In the genomic region with DNA sequence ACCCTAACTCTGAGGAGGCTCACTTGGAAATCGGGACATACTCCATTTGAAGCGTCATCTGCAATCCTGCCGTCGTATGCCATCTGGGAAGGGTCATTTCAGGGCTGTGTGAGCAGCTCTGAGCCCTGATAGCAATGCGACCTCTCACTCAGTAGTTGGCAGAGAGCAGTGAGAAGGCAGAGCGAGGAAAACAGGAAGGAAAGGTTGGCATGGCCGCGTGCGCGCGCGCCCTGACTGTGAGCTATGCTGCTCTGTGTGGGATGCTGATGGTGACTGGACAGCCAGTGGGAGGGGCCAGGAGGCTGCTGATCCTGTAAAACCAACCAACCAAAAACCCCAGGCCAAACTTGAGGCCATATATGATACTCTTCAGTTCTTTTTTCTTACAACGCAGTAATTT, we compare ENCODE assay signal across 11 mouse cellular contexts. TPM values are rescaled to one million over a fixed set of nuclear protein-coding genes. Genes with fewer than 3 reads are reported as not detected.
DNase-seq lines count a peak whose midpoint lies in the region; ATAC-seq and TF ChIP-seq lines count a peak whose summit lies in the region.
"Had no signal": no experiment of that assay in that cellular context is flagged by ENCODE, and none has a peak within 500 bp of the region (broad histone marks: within the 10 kb centered on the region; RNA-seq: fewer than 3 reads in every experiment).

No protein-coding gene starts in this region.

- TF ChIP-seq EP300 in lung, postnatal 0 days (IDR thresholded peaks at IDR 0.05) = no peak
- no peak for TF ChIP-seq EP300 in stomach, postnatal 0 days (optimal IDR thresholded peaks at IDR 0.05)

- no peak overlapping the region for H3K27ac ChIP-seq in lung, postnatal 0 days (ENCODE audit: low read length)
- H3K27ac ChIP-seq in midbrain, embryonic 16.5 days (ENCODE audit: low read length) = no peak overlapping the region
- no peak overlapping the region for H3K27ac ChIP-seq in intestine, embryonic 15.5 days
- H3K27ac ChIP-seq in stomach, postnatal 0 days (replicated peaks) = no peak overlapping the region
- H3K27ac ChIP-seq: limb, embryonic 12.5 days had no signal

- no peak for ATAC-seq in lung, postnatal 0 days
- ATAC-seq in midbrain, embryonic 16.5 days = 0 out of 2 replicates have a peak, but pooled peaks have one; percentile 38
- no peak for ATAC-seq in intestine, embryonic 15.5 days
- no peak for ATAC-seq in stomach, postnatal 0 days (ENCODE audit: low FRiP score, low TSS enrichment)
- ATAC-seq: forebrain, embryonic 16.5 days had no signal

- intact Hi-C loops in heart, postnatal 14 days (cut with DNase I) = no loop called here

- H3K4me3 ChIP-seq in lung, postnatal 0 days (ENCODE audit: low read depth, low read length) = no peak overlapping the region
- no peak overlapping the region for H3K4me3 ChIP-seq in midbrain, embryonic 16.5 days (ENCODE audit: low read depth, low read length)
- no peak overlapping the region for H3K4me3 ChIP-seq in intestine, embryonic 15.5 days (replicated peaks)
- H3K4me3 ChIP-seq in stomach, postnatal 0 days (ENCODE audit: low read depth, low read length) = no peak overlapping the region
- H3K4me3 ChIP-seq: limb, embryonic 12.5 days had no signal

- no peak for TF ChIP-seq CTCF in lung, postnatal 0 days (IDR thresholded peaks at IDR 0.05)
- no peak for TF ChIP-seq CTCF in stomach, postnatal 0 days (IDR thresholded peaks at IDR 0.05; ENCODE audit: low read depth)

- no peak overlapping the region for H3K4me2 ChIP-seq in lung, postnatal 0 days (replicated peaks; ENCODE audit: low read depth, low read length)
- no peak overlapping the region for H3K4me2 ChIP-seq in midbrain, embryonic 16.5 days (ENCODE audit: low read length)
- H3K4me2 ChIP-seq in intestine, embryonic 15.5 days (replicated peaks) = no peak overlapping the region
- H3K4me2 ChIP-seq in stomach, postnatal 0 days (replicated peaks; ENCODE audit: low read depth) = no peak overlapping the region
- H3K4me2 ChIP-seq: limb, embryonic 12.5 days had no signal

- 82% methylated on average over 13 of the region's 13 CpGs for WGBS in lung, postnatal 0 days
- WGBS in midbrain, embryonic 16.5 days = 68% methylated on average over 13 of the region's 13 CpGs
- 88% methylated on average over 13 of the region's 13 CpGs for WGBS in intestine, embryonic 15.5 days
- WGBS in stomach, postnatal 0 days = 83% methylated on average over 13 of the region's 13 CpGs

- no peaks in the 10 kb centered on the region for H3K4me1 ChIP-seq in lung, postnatal 0 days (ENCODE audit: insufficient read depth, low read depth, low read length)
- peaks cover 29% of the 10 kb centered on the region for H3K4me1 ChIP-seq in midbrain, embryonic 16.5 days (ENCODE audit: control insufficient read depth, insufficient read depth, low read length)
- no peaks in the 10 kb centered on the region; the same call in 1 of the 2 replicates for H3K4me1 ChIP-seq in intestine, embryonic 15.5 days (replicated peaks)
- no peaks in the 10 kb centered on the region for H3K4me1 ChIP-seq in stomach, postnatal 0 days (replicated peaks; ENCODE audit: control insufficient read depth, insufficient read depth)

- H3K9ac ChIP-seq in lung, postnatal 0 days (replicated peaks; ENCODE audit: low read depth) = no peak overlapping the region
- H3K9ac ChIP-seq in midbrain, embryonic 16.5 days (ENCODE audit: low read depth, low read length) = no peak overlapping the region
- no peak overlapping the region for H3K9ac ChIP-seq in intestine, embryonic 15.5 days
- no peak overlapping the region for H3K9ac ChIP-seq in stomach, postnatal 0 days (ENCODE audit: low read length)
- H3K9ac ChIP-seq: limb, embryonic 12.5 days had no signal

- H3K9me3 ChIP-seq in lung, postnatal 0 days (ENCODE audit: low read length) = no peaks in the 10 kb centered on the region
- no peaks in the 10 kb centered on the region for H3K9me3 ChIP-seq in midbrain, embryonic 16.5 days (replicated peaks; ENCODE audit: control insufficient read depth, low read length, poor library complexity, severe bottlenecking)
- H3K9me3 ChIP-seq in intestine, embryonic 15.5 days = no peaks in the 10 kb centered on the region
- no peaks in the 10 kb centered on the region for H3K9me3 ChIP-seq in stomach, postnatal 0 days (ENCODE audit: control insufficient read depth, low read length)
- H3K9me3 ChIP-seq: limb, embryonic 12.5 days had no signal

- H3K36me3 ChIP-seq in lung, postnatal 0 days (ENCODE audit: insufficient read depth, low read length) = no peaks in the 10 kb centered on the region
- no peaks in the 10 kb centered on the region for H3K36me3 ChIP-seq in midbrain, embryonic 16.5 days (ENCODE audit: control insufficient read depth, insufficient read depth, low read length)
- no peaks in the 10 kb centered on the region for H3K36me3 ChIP-seq in intestine, embryonic 15.5 days
- H3K36me3 ChIP-seq in stomach, postnatal 0 days (ENCODE audit: control insufficient read depth, insufficient read depth, low read length) = no peaks in the 10 kb centered on the region
- H3K36me3 ChIP-seq: limb, embryonic 12.5 days had no signal

- no peaks in the 10 kb centered on the region for H3K27me3 ChIP-seq in lung, postnatal 0 days (replicated peaks; ENCODE audit: insufficient read depth, low read length)
- H3K27me3 ChIP-seq in midbrain, embryonic 16.5 days (ENCODE audit: control insufficient read depth, insufficient read depth, low read depth, low read length) = no peaks in the 10 kb centered on the region
- H3K27me3 ChIP-seq in intestine, embryonic 15.5 days (replicated peaks) = no peaks in the 10 kb centered on the region
- H3K27me3 ChIP-seq in stomach, postnatal 0 days (ENCODE audit: control insufficient read depth, insufficient read depth, low read length) = no peaks in the 10 kb centered on the region
- H3K27me3 ChIP-seq: limb, embryonic 12.5 days had no signal

- peak; percentile 39 for DNase-seq in lung, postnatal 10 days
- DNase-seq in lung, postnatal 0 days (ENCODE audit: low spot score) = no peak
- peak; percentile 53 for DNase-seq in cerebellum, adult 8-10 months
- DNase-seq in heart, postnatal 14 days = peak; percentile 34 to 38
- no peak for DNase-seq in stomach, postnatal 0 days (ENCODE audit: low spot score)
- no peak for DNase-seq in testis, postnatal 10 days (ENCODE audit: low spot score)
- DNase-seq: adrenal gland, adult 8-10 months had no signal

RNA-seq across cellular contexts. Expression of a gene that starts 46.2 kb away (rescaled TPM):
- 10.1 and 11.1 TPM in 2 replicates for polyA plus RNA-seq in lung, postnatal 0 days (2015; fragmentation: Nextera tagmentation; extraction: Ambion mirVana)
- 10 to 100 TPM; 33.0 to 34.8 TPM for total RNA-seq in heart, postnatal 14 days (2021)
- 14.4 and 15.7 TPM in 2 replicates for polyA plus RNA-seq in midbrain, embryonic 16.5 days (2015; fragmentation: Nextera tagmentation; extraction: Ambion mirVana)
- polyA plus RNA-seq in intestine, embryonic 15.5 days (2015; fragmentation: Nextera tagmentation; extraction: Ambion mirVana) = 9.7 and 10.0 TPM in 2 replicates
- polyA plus RNA-seq in stomach, postnatal 0 days (2015; fragmentation: Nextera tagmentation; extraction: Ambion mirVana) = 5.1 and 5.4 TPM in 2 replicates

Comparison
In these comparisons a context has a peak if more than half of its experiments do, and no peak if none do; other contexts are left out.
1. DNase-seq: peak in lung, postnatal 10 days (single experiment), cerebellum, adult 8-10 months (single experiment) and heart, postnatal 14 days (2 of 2); none in lung, postnatal 0 days (single experiment), stomach, postnatal 0 days (single experiment) and testis, postnatal 10 days (single experiment).